Comparison of ENCODE assay signal across 15 mouse cellular contexts in genomic region chr8:47032081-47032480, GRCm38 (mm10). TPM values are rescaled to one million over a fixed set of nuclear protein-coding genes. Genes with fewer than 3 reads are reported as not detected.
DNase-seq lines count a peak whose midpoint lies in the region; ATAC-seq and TF ChIP-seq lines count a peak whose summit lies in the region.
"Had no signal": no experiment of that assay in that cellular context is flagged by ENCODE, and none has a peak within 500 bp of the region (broad histone marks: within the 10 kb centered on the region; RNA-seq: fewer than 3 reads in every experiment).

No protein-coding gene starts in this region.

- no peaks in the 10 kb centered on the region for H3K9me3 ChIP-seq in forebrain, postnatal 0 days (ENCODE audit: low read length)
- H3K9me3 ChIP-seq in hindbrain, postnatal 0 days (ENCODE audit: low read length) = no peaks in the 10 kb centered on the region
- no peaks in the 10 kb centered on the region for H3K9me3 ChIP-seq in forebrain, embryonic 15.5 days
- H3K9me3 ChIP-seq: forebrain, embryonic 10.5 days; limb, embryonic 15.5 days had no signal

- peak; percentile 4 to 11 for DNase-seq in cerebellum, postnatal 10 days
- DNase-seq in urinary bladder, postnatal 25 days (ENCODE audit: low spot score) = peak; percentile 11
- DNase-seq in urinary bladder, adult 2 months (ENCODE audit: low spot score) = no peak
- DNase-seq in layer of hippocampus, adult 9-11 months = peak; percentile 75
- DNase-seq in forebrain, postnatal 0 days = no peak
- no peak for DNase-seq in hindbrain, postnatal 0 days (ENCODE audit: low spot score)
- DNase-seq: gastrocnemius, postnatal 36 days; lung, embryonic 14.5 days; thymus, postnatal 36 days had no signal

- H3K27me3 ChIP-seq in forebrain, postnatal 0 days (ENCODE audit: insufficient read depth, low read length) = no peaks in the 10 kb centered on the region
- no peaks in the 10 kb centered on the region for H3K27me3 ChIP-seq in hindbrain, postnatal 0 days (ENCODE audit: insufficient read depth, low read length)
- no peaks in the 10 kb centered on the region for H3K27me3 ChIP-seq in forebrain, embryonic 15.5 days

- no peak for ATAC-seq in cerebellum, adult (ENCODE audit: insufficient number of reproducible peaks, low FRiP score, low TSS enrichment)
- ATAC-seq in forebrain, postnatal 0 days = no peak
- no peak for ATAC-seq in hindbrain, postnatal 0 days
- ATAC-seq in forebrain, embryonic 15.5 days (replicated peaks) = no peak

- WGBS in forebrain, postnatal 0 days = 84% methylated on average over 7 of the region's 7 CpGs
- whole genome bisulfite sequencing in hindbrain, postnatal 0 days = 87% methylated on average over 7 of the region's 7 CpGs
- 91% methylated on average over 7 of the region's 7 CpGs for WGBS in forebrain, embryonic 15.5 days

- no peak overlapping the region for H3K4me2 ChIP-seq in forebrain, postnatal 0 days (ENCODE audit: low read depth)
- no peak overlapping the region for H3K4me2 ChIP-seq in hindbrain, postnatal 0 days (ENCODE audit: low read depth, low read length)
- H3K4me2 ChIP-seq in forebrain, embryonic 15.5 days (replicated peaks) = no peak overlapping the region
- H3K4me2 ChIP-seq: limb, embryonic 15.5 days; lung, embryonic 14.5 days had no signal

- H3K4me1 ChIP-seq in forebrain, postnatal 0 days (ENCODE audit: insufficient read depth) = no peaks in the 10 kb centered on the region
- no peaks in the 10 kb centered on the region for H3K4me1 ChIP-seq in hindbrain, postnatal 0 days (ENCODE audit: insufficient read depth, low read length)
- no peaks in the 10 kb centered on the region for H3K4me1 ChIP-seq in forebrain, embryonic 15.5 days

- H3K4me3 ChIP-seq in forebrain, postnatal 0 days (ENCODE audit: low read depth, low read length) = no peak overlapping the region
- H3K4me3 ChIP-seq in hindbrain, postnatal 0 days (ENCODE audit: low read length) = no peak overlapping the region
- no peak overlapping the region for H3K4me3 ChIP-seq in forebrain, embryonic 15.5 days
- H3K4me3 ChIP-seq: forebrain, embryonic 10.5 days; limb, embryonic 15.5 days had no signal

- H3K36me3 ChIP-seq in forebrain, postnatal 0 days (ENCODE audit: insufficient read depth) = no peaks in the 10 kb centered on the region
- H3K36me3 ChIP-seq in hindbrain, postnatal 0 days (ENCODE audit: insufficient read depth, low read length) = no peaks in the 10 kb centered on the region
- H3K36me3 ChIP-seq in forebrain, embryonic 15.5 days = no peaks in the 10 kb centered on the region
- H3K36me3 ChIP-seq: forebrain, embryonic 10.5 days; limb, embryonic 15.5 days had no signal

- no peak overlapping the region for H3K9ac ChIP-seq in forebrain, postnatal 0 days
- H3K9ac ChIP-seq in hindbrain, postnatal 0 days (replicated peaks; ENCODE audit: low read length) = no peak overlapping the region
- no peak overlapping the region for H3K9ac ChIP-seq in forebrain, embryonic 15.5 days (replicated peaks)
- H3K9ac ChIP-seq: limb, embryonic 15.5 days; lung, embryonic 14.5 days had no signal

- TF ChIP-seq CTCF in forebrain, postnatal 0 days (IDR thresholded peaks at IDR 0.05; ENCODE audit: low read depth) = no peak
- no peak for TF ChIP-seq CTCF in hindbrain, postnatal 0 days (IDR thresholded peaks at IDR 0.05; ENCODE audit: low read depth)

- no peak overlapping the region for H3K27ac ChIP-seq in forebrain, postnatal 0 days (ENCODE audit: low read depth, low read length)
- H3K27ac ChIP-seq in hindbrain, postnatal 0 days = no peak overlapping the region
- no peak overlapping the region for H3K27ac ChIP-seq in forebrain, embryonic 15.5 days (replicated peaks)
- H3K27ac ChIP-seq: forebrain, embryonic 10.5 days; kidney, postnatal 0 days; limb, embryonic 15.5 days had no signal

RNA-seq across cellular contexts. Expression of gene Enpp6, which starts 45.4 kb away (rescaled TPM):
- polyA plus RNA-seq in urinary bladder, adult 2 months (2012; rRNA removed) = 0.38 and 0.48 TPM in 2 replicates
- 0.43 and 1.3 TPM in 2 replicates for total RNA-seq in forebrain, postnatal 0 days (2014; rRNA removed)
- polyA plus RNA-seq in forebrain, postnatal 0 days (2015; fragmentation: Nextera tagmentation; extraction: Ambion mirVana) = 0.38 and 0.43 TPM in 2 replicates
- 12.3 and 12.8 TPM in 2 replicates for total RNA-seq in hindbrain, postnatal 0 days (2014; rRNA removed)
- polyA plus RNA-seq in hindbrain, postnatal 0 days (2015; fragmentation: Nextera tagmentation; extraction: Ambion mirVana) = 4.2 and 5.2 TPM in 2 replicates
- polyA plus RNA-seq in forebrain, embryonic 15.5 days (2015; fragmentation: Nextera tagmentation; extraction: Ambion mirVana) = 0.14 and 0.31 TPM in 2 replicates
- total RNA-seq: megakaryocyte, adult 5-6 weeks had no signal
- polyA plus RNA-seq: forebrain, embryonic 10.5 days had no signal

Comparison
In these comparisons a context has a peak if more than half of its experiments do, and no peak if none do; other contexts are left out.
1. DNase-seq: peak in cerebellum, postnatal 10 days (2 of 2), urinary bladder, postnatal 25 days (single experiment) and layer of hippocampus, adult 9-11 months (single experiment); none in urinary bladder, adult 2 months (single experiment), forebrain, postnatal 0 days (single experiment) and hindbrain, postnatal 0 days (single experiment).